Mouse (Mus musculus) heart, embryonic 12.5 days (tissue): ENCODE measurements around the gene Gm20388. TPM values are rescaled to one million over a fixed set of nuclear protein-coding genes. Genes with fewer than 3 reads are reported as not detected.
"Not testable (repeated sequence)": the region's sequence is repeated elsewhere in the genome, so short reads cannot be mapped to it uniquely, and the experiment has no call there.

Experiments
- ATAC-seq: fragments of 200-750 bp; cut with Nextera tagmentation; 2 replicates; pipeline ENCODE4 v1.8.0; 2017; ENCODE audit warnings: moderate TSS enrichment, moderate library complexity; ENCODE audit not compliant: insufficient number of reproducible peaks, low FRiP score
- H3K27ac ChIP-seq: fragments of 300-500 bp; sonication (generic); 2 replicates; pipeline ENCODE4 v1.5.1; 2016; ENCODE audit warnings: mild to moderate bottlenecking, moderate library complexity; ENCODE audit not compliant: poor library complexity, severe bottlenecking
- H3K27me3 ChIP-seq: fragments of 300-500 bp; sonication (generic); replicated peaks from 2 replicates; pipeline ENCODE4 v1.6.1; 2016; ENCODE audit warnings: mild to moderate bottlenecking, moderate library complexity
- H3K36me3 ChIP-seq: fragments of 300-500 bp; sonication (generic); 2 replicates; pipeline ENCODE4 v1.6.1; 2016; ENCODE audit warnings: mild to moderate bottlenecking, moderate library complexity
- H3K4me1 ChIP-seq: fragments of 300-500 bp; sonication (generic); replicated peaks from 2 replicates; pipeline ENCODE4 v1.6.1; 2016; ENCODE audit warnings: mild to moderate bottlenecking
- H3K4me2 ChIP-seq: fragments of 300-500 bp; sonication (generic); 2 replicates; pipeline ENCODE4 v1.6.1; 2016; ENCODE audit warnings: mild to moderate bottlenecking, moderate library complexity
- H3K4me3 ChIP-seq: fragments of 300-500 bp; sonication (generic); 2 replicates; pipeline ENCODE4 v1.5.1; 2016; ENCODE audit warnings: mild to moderate bottlenecking
- H3K9ac ChIP-seq: fragments of 300-500 bp; sonication (generic); 2 replicates; pipeline ENCODE4 v1.6.1; 2016; ENCODE audit warnings: mild to moderate bottlenecking, moderate library complexity
- H3K9me3 ChIP-seq: fragments of 300-500 bp; sonication (generic); replicated peaks from 2 replicates; pipeline ENCODE4 v1.6.1; 2016; ENCODE audit warnings: mild to moderate bottlenecking, moderate library complexity
- WGBS: fragments of 180-500 bp; shearing (Covaris S2); methylation state at CpG from one replicate; pipeline ENCODE4 v1.1.7; 2016; 5-methylcytosine and 5-hydroxymethylcytosine counted together
- polyA plus RNA-seq: library from polyadenylated mRNA; unstranded; fragments of >200 nt; fragmentation: Nextera tagmentation; extraction: Ambion mirVana; gene quantifications from 2 replicates; pipeline ENCODE4 v1.2.1, GENCODE M21; 2016

Gm20388 gene
- polyA plus RNA-seq, 1 experiment from 2014 or later = not detected

DNA sequence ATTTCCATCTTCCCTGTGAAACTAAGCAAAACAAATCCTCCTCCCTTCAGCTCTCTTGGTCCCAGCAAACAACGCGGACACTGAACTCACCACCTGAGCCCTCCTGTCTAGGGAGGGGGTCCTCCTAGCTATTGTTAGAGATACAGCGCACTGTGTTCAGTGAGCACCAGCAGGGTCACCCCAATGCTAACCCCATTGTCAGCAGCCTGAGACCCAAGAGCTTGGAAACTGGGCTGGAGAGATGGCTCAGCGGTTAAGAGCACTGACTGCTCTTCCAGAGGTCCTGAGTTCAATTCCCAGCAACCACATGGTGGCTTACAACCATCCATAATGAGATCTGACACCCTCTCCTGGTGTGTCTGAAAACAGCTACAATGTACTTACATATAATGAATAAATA, 3898.7 kb downstream of the Gm20388 start:
- not testable (repeated sequence) for ATAC-seq, H3K4me2 ChIP-seq, H3K36me3 ChIP-seq, H3K27me3 ChIP-seq, H3K4me3 ChIP-seq, H3K9ac ChIP-seq, H3K9me3 ChIP-seq, H3K27ac ChIP-seq
- 87% methylated on average over 4 of the region's 4 CpGs for WGBS
- peaks cover 27% of the 10 kb centered on the region for H3K4me1 ChIP-seq

DNA sequence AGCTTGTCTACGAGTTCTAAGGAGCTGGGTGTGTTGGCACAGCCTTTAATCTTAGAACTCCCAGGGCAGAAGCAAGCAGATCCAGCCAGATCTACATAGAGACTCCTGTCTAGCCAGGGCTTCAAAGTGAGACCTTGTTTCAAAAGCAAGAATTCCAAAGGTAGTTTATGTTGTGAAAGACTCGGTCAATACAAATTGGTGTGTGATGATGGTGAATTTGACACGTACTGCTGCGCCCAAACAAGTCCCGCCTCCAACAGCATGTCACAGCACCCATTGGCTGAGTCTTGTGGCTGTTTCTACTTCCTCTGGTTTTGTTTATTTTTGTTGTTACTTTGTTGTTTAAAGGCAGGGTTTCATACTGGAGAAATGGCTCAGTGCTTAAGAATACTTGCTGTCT, 3901.6 kb downstream of the Gm20388 start:
- Histone ChIP-seq H3K27me3 (no peaks in the 10 kb centered on the region), H3K4me3 (no peak overlapping the region), H3K9ac (no peak overlapping the region), H3K27ac (no peak overlapping the region), H3K4me1 (peaks cover 42% of the 10 kb centered on the region), H3K9me3 (no peaks in the 10 kb centered on the region), H3K4me2 (no peak overlapping the region), H3K36me3 (peaks cover 3% of the 10 kb centered on the region; the same call in 1 of the 2 replicates)
- no peak for ATAC-seq
- 80% methylated on average over 5 of the region's 5 CpGs for WGBS

DNA sequence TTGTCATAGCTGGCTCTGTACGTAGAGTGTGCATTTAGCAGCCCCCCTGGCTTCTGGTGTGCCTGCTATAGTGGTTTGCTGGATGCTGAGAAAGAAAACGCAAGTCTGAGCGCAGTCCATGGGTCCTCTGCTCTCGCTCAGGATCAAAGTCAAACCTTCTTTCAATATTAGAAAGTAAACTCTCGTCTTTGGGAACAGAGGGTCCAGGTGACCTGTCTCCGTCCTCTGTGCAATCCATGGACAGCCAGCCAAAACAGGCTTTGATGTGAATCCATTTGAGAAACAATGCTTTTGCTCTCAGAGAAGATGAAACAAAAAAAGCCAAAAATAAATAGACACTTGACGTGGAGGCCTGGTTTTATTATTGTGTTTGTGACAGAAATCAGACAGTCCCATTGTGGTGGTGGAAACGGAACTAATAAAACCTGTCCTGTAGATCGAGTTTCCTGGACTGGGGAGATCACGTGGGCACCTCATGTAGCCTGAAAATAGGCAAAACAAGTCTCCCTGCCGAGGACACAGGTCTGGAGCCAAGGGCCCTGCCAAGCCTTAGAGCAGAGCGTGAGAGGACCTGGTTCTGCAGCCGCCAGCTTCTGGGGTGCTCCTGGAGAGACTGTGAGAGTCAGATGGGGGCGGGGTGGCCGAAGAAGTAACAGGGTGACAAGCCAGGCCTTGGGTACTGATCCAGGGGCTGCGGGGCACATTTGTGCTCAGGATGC, 3902.7 kb downstream of the Gm20388 start:
- H3K9ac ChIP-seq = 0 out of 2 replicates have a peak overlapping the region, but pooled peaks have one; percentile 23
- no peak overlapping the region for H3K4me2 ChIP-seq
- no peak; the same call in 1 of the 2 replicates for ATAC-seq
- peaks cover 34% of the 10 kb centered on the region for H3K4me1 ChIP-seq
- no peaks in the 10 kb centered on the region for H3K9me3 ChIP-seq
- H3K27ac ChIP-seq = no peak overlapping the region
- no peak overlapping the region for H3K4me3 ChIP-seq
- 75% methylated on average over 16 of the region's 16 CpGs for WGBS
- peaks cover 9% of the 10 kb centered on the region for H3K36me3 ChIP-seq
- H3K27me3 ChIP-seq = no peaks in the 10 kb centered on the region

DNA sequence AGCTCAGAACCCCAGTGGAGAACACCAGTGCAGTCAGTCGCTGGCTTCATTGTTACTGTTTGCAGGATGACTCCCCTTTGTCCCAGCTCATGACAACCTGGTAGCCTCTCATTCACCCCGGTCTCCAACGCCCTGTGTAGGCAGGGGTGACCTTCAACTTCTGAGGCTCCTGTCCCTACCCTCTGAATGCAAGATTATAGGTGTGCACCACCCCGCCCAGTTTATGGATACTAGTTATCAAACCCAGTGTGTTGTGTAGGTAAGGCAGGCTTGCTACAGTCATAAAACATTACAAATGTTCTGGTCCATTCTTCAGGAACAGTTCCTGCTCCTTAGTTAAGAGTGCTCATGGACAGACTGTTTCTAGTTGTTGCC, 3903.2 kb downstream of the Gm20388 start:
- Histone ChIP-seq H3K4me2 (no peak overlapping the region), H3K4me1 (peaks cover 34% of the 10 kb centered on the region), H3K9me3 (no peaks in the 10 kb centered on the region), H3K27me3 (no peaks in the 10 kb centered on the region), H3K36me3 (peaks cover 9% of the 10 kb centered on the region), H3K27ac (no peak overlapping the region), H3K4me3 (no peak overlapping the region), H3K9ac (0 out of 2 replicates have a peak overlapping the region, but pooled peaks have one; percentile 23)
- WGBS = 82% methylated on average over 4 of the region's 4 CpGs
- ATAC-seq = no peak

DNA sequence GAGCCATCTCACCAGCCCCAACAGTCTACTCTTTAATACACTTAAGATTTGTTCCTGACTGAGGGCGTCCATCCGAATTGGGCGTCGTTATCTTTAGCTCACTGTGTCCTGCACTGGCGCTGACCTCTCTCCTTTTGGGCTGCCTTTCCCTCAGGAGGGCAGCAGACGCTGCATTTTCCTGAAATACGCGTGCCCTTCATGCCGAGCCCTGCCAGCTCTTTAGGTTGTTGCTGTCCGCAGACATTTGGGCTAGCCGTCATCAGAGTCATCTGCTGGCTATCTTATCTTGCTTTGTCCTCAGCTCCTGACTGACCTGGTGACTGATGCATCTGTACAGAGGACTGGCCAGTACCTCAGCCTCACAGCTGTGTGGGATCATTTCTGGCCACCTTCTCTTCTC, 3904.7 kb downstream of the Gm20388 start:
- Histone ChIP-seq H3K9me3 (no peaks in the 10 kb centered on the region), H3K4me1 (peaks cover 34% of the 10 kb centered on the region), H3K27me3 (no peaks in the 10 kb centered on the region), H3K4me3 (no peak overlapping the region), H3K27ac (no peak overlapping the region), H3K36me3 (peaks cover 9% of the 10 kb centered on the region), H3K9ac (no peak overlapping the region), H3K4me2 (no peak overlapping the region)
- 41% methylated on average over 11 of the region's 11 CpGs for WGBS
- ATAC-seq = no peak

DNA sequence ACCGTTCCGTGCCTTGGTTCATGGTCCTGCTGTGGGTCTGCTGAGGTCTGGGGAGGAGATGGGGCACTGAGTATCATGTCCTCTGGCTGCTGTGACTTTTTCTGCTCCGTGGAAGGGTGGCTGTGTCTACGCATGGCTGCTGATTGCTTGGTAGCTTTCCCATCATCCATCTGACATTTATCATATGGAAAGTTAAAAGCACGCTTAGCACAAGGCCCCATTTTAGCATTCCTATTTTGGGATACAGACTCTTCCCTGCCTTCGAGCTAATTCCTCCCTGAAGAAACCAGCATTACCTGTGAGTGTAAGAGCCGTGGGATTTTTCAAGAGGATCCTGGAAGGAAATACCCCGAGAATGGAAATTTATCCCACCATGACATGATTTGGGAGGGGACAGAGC, 3906.3 kb downstream of the Gm20388 start:
- H3K9ac ChIP-seq = no peak overlapping the region
- H3K9me3 ChIP-seq = no peaks in the 10 kb centered on the region
- WGBS = 68% methylated on average over 8 of the region's 8 CpGs
- H3K4me3 ChIP-seq = no peak overlapping the region
- peaks cover 9% of the 10 kb centered on the region for H3K36me3 ChIP-seq
- no peaks in the 10 kb centered on the region for H3K27me3 ChIP-seq
- ATAC-seq = no peak
- H3K4me2 ChIP-seq = no peak overlapping the region
- no peak overlapping the region for H3K27ac ChIP-seq
- peaks cover 29% of the 10 kb centered on the region for H3K4me1 ChIP-seq

- Histone ChIP-seq H3K4me1 (peaks cover 29% of the 10 kb centered on the region), H3K4me2 (no peak overlapping the region), H3K9me3 (no peaks in the 10 kb centered on the region), H3K27me3 (no peaks in the 10 kb centered on the region), H3K27ac (no peak overlapping the region), H3K4me3 (no peak overlapping the region), H3K9ac (no peak overlapping the region), H3K36me3 (peaks cover 11% of the 10 kb centered on the region)
- ATAC-seq = no peak
- 83% methylated on average over 11 of the region's 11 CpGs for WGBS
Observed at GRCm38 (mm10) chr8:123817747-123818146, 3907.1 kb downstream of the Gm20388 start.

DNA sequence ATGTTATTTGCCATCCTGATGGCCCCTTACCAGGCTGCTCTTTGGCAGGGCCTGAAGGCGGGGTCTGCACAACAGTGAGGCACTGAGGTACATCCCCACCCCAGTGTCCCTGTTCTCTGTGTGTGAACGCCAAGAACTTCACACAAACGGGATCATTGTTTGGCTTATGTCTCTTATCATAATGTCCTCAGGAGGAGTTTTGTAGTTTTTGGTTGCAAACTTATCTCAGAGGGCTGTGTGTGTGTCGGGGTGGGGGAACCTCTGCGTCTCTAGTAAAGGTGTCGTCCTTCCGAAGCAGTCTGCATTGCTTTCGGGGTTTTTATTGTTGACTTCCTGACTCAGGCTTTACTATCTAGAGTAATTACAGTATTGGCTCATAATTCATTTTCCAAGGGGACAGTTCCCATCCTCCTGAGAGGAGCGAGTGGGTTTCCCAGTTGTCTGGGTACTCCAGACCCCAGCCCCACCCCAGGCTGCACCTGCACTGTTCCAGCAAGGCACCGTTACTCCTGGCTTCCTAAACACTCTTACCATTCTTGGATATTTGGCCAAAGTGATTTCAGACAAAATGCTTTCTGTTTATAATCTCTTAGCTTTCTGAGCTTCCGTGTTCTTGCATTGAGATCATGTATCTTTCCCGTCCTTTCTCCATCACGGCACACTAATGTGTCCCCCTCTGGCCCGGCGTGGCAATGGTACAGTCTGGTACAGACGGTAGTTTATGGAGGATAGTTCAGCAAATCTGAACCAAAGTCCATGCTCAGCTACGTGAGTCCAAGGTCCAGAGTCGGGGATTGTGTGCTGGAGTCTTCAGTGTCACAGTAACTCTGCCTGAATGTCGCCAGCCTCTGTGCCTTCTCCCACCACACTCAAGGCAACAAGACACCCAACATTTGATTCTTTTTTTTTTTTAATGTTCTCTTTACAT, 3909.3 kb downstream of the Gm20388 start:
- Histone ChIP-seq H3K4me3 (no peak overlapping the region), H3K36me3 (peaks cover 29% of the 10 kb centered on the region), H3K9ac (no peak overlapping the region), H3K27ac (no peak overlapping the region), H3K27me3 (no peaks in the 10 kb centered on the region), H3K9me3 (peaks cover 3% of the 10 kb centered on the region; the same call in 1 of the 2 replicates), H3K4me1 (peaks cover 21% of the 10 kb centered on the region), H3K4me2 (no peak overlapping the region)
- 82% methylated on average over 19 of the region's 19 CpGs for WGBS
- ATAC-seq = no peak

DNA sequence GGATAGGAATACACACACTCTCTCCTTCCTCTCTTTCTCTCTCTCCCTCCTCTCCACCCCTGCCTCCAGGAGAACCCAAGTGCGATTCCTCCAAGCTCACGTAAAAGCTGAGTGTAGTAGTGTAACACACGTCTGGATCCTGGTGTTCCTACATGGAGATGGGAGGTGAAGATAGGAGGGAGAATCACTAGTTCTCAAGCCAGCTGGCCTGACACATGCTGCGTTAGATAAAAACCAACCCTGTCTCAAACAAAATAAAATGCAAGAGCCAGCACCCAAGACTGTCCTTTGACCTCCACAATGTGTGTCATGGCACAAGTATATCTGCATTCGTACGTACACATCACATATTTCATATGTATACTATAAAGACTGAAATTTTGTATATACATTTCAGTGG, 3910.1 kb downstream of the Gm20388 start:
- Histone ChIP-seq H3K27me3 (no peaks in the 10 kb centered on the region), H3K4me1 (peaks cover 15% of the 10 kb centered on the region), H3K27ac (no peak overlapping the region), H3K36me3 (peaks cover 31% of the 10 kb centered on the region), H3K4me3 (no peak overlapping the region), H3K9ac (no peak overlapping the region), H3K9me3 (peaks cover 3% of the 10 kb centered on the region; the same call in 1 of the 2 replicates), H3K4me2 (no peak overlapping the region)
- no peak for ATAC-seq
- WGBS = 86% methylated on average over 6 of the region's 6 CpGs

- peaks cover 40% of the 10 kb centered on the region for H3K36me3 ChIP-seq
Observed at GRCm38 (mm10) chr8:123823111-123823510, 3912.5 kb downstream of the Gm20388 start.

GRCm38 (mm10) chr8:123823532-123824123, 3913.0 kb downstream of the Gm20388 start:
- Histone ChIP-seq H3K4me1 (no peaks in the 10 kb centered on the region), H3K4me3 (no peak overlapping the region), H3K27ac (no peak overlapping the region), H3K36me3 (peaks cover 45% of the 10 kb centered on the region), H3K9me3 (peaks cover 3% of the 10 kb centered on the region; the same call in 1 of the 2 replicates), H3K9ac (no peak overlapping the region), H3K27me3 (no peaks in the 10 kb centered on the region), H3K4me2 (no peak overlapping the region)
- WGBS = 64% methylated on average over 18 of the region's 18 CpGs
- ATAC-seq = no peak

More at GRCm38 (mm10) chr8:123823111-123823510, 3912.5 kb downstream of the Gm20388 start:
- H3K4me1 ChIP-seq = no peaks in the 10 kb centered on the region
- H3K27ac ChIP-seq = no peak overlapping the region
- no peak overlapping the region for H3K9ac ChIP-seq
- no peak overlapping the region for H3K4me3 ChIP-seq
- H3K9me3 ChIP-seq = peaks cover 3% of the 10 kb centered on the region; the same call in 1 of the 2 replicates
- whole genome bisulfite sequencing = 90% methylated on average over 10 of the region's 10 CpGs
- no peak overlapping the region for H3K4me2 ChIP-seq
- no peak for ATAC-seq
- no peaks in the 10 kb centered on the region for H3K27me3 ChIP-seq
